Mouse (Mus musculus) myocyte (in vitro differentiated cells): ENCODE measurements around the gene Slc35b1. TPM values are rescaled to one million over a fixed set of nuclear protein-coding genes. Genes with fewer than 3 reads are reported as not detected.

Source experiments
- H3K27me3 ChIP-seq: one replicate; pipeline ENCODE4 v1.6.1; 2011; ENCODE audit not compliant: control insufficient read depth, insufficient read depth, insufficient read length
- H3K36me3 ChIP-seq: one replicate; pipeline ENCODE4 v1.6.1; 2011; ENCODE audit not compliant: control insufficient read depth, insufficient read depth
- H3K4me2 ChIP-seq: one replicate; pipeline ENCODE4 v1.6.1; 2011; ENCODE audit warnings: low read depth, control low read depth
- H3K4me3 ChIP-seq: one replicate; pipeline ENCODE4 v1.5.1; 2011; ENCODE audit warnings: mild to moderate bottlenecking, control low read depth, moderate library complexity
- H3K79me2 ChIP-seq: one replicate; pipeline ENCODE4 v1.6.1; 2011; ENCODE audit not compliant: control insufficient read depth, insufficient read depth
- H3ac ChIP-seq: one replicate; pipeline ENCODE4 v1.6.1; 2011; ENCODE audit not compliant: control insufficient read depth, insufficient read length
- CEBPB ChIP-seq: IDR thresholded peaks from 2 replicates; pipeline ENCODE4 v1.6.1; 2011; ENCODE audit warnings: mild to moderate bottlenecking, moderate library complexity; ENCODE audit not compliant: poor library complexity, insufficient read depth, severe bottlenecking
- E2F4 ChIP-seq: IDR thresholded peaks from one replicate; pipeline ENCODE4 v1.6.1; 2011; ENCODE audit warnings: mild to moderate bottlenecking, control low read depth, moderate library complexity; ENCODE audit not compliant: insufficient read depth
- MAX ChIP-seq: IDR thresholded peaks from one replicate; pipeline ENCODE4 v1.6.1; 2011; ENCODE audit warnings: low read depth, mild to moderate bottlenecking, control low read depth
- MYOD1 ChIP-seq, 3 experiments: IDR thresholded peaks; one replicate each; pipeline ENCODE4 v1.6.1; 2011; ENCODE audit warnings: control low read depth in 2 of 3, low read depth in 2 of 3, mild to moderate bottlenecking in 2 of 3, moderate library complexity in 1 of 3; ENCODE audit not compliant: insufficient read length in 2 of 3, control insufficient read depth in 1 of 3
- MYOG ChIP-seq, 3 experiments: IDR thresholded peaks; one replicate each; pipeline ENCODE4 v1.6.1; 2011; ENCODE audit warnings: control low read depth in 2 of 3, low read depth in 2 of 3, mild to moderate bottlenecking in 2 of 3; ENCODE audit not compliant: insufficient read length in 2 of 3, control insufficient read depth in 1 of 3, insufficient read depth in 1 of 3
- POLR2A ChIP-seq: IDR thresholded peaks from one replicate; pipeline ENCODE4 v1.6.1; 2011; ENCODE audit warnings: low read depth, mild to moderate bottlenecking, control low read depth, moderate library complexity; ENCODE audit not compliant: insufficient read length
- POLR2AphosphoS2 ChIP-seq: IDR thresholded peaks from one replicate; pipeline ENCODE4 v1.6.1; 2011; ENCODE audit warnings: low read depth, control low read depth; ENCODE audit not compliant: insufficient read length
- REST ChIP-seq: IDR thresholded peaks from one replicate; pipeline ENCODE4 v1.6.1; 2011; ENCODE audit warnings: mild to moderate bottlenecking, control low read depth, moderate library complexity; ENCODE audit not compliant: insufficient read depth, insufficient read length
- SRF ChIP-seq: IDR thresholded peaks from one replicate; pipeline ENCODE4 v1.6.1; 2011; ENCODE audit warnings: low read depth; ENCODE audit not compliant: control insufficient read depth, insufficient read length
- TCF12 ChIP-seq: IDR thresholded peaks from one replicate; pipeline ENCODE4 v1.6.1; 2011; ENCODE audit warnings: mild to moderate bottlenecking, control low read depth; ENCODE audit not compliant: poor library complexity, insufficient read depth, severe bottlenecking
- TCF3 ChIP-seq: IDR thresholded peaks from one replicate; pipeline ENCODE4 v1.6.1; 2011; ENCODE audit warnings: low read depth, control low read depth; ENCODE audit not compliant: insufficient read length
- USF1 ChIP-seq: IDR thresholded peaks from one replicate; pipeline ENCODE4 v1.6.1; 2011; ENCODE audit warnings: low read depth, mild to moderate bottlenecking, control low read depth, moderate library complexity
- polyA plus RNA-seq: library from polyadenylated mRNA; unstranded; fragments of >200 nt; fragmentation: generic; extraction: Trizol; gene quantifications from one replicate; pipeline ENCODE4 v1.2.1, GENCODE M21; 2012; ENCODE audit warnings: missing spikeins

Gene Slc35b1
- polyA plus RNA-seq, 1 experiment: 66.7 TPM

DNA sequence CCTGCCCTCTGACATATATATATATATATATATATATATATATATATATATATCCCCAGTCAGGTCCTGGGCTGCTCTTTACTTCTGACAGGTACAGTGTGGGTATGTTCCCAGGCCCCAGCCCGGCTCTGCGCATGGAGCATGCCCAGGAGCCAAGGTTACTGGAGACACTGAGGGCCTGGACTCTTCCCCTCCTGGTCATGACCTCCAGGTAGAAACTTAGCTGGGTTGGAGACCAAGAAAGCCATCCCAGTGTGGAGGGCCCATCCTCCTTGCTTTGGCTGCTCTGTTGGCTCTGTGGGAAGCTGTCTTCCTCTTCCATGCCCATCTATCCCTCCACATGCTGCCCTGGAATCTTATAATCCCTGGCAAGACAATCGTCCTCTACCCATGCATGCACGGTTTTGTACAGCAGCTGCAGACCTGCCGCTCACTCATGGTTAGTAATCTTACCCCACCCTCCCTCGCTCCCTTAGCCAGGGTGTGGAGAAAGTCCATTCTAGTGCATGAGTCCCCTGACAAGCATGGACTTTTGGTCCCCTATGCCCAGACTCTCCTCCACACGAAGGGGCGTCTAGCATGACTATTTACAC, 16.2 kb upstream of the Slc35b1 start:
- H3K79me2 ChIP-seq: no peaks in the 10 kb centered on the region
- H3K4me3 ChIP-seq: no peak overlapping the region
- peaks cover 8% of the 10 kb centered on the region for H3K36me3 ChIP-seq
- peak overlapping the region; percentile 48 for H3K4me2 ChIP-seq
- no peaks in the 10 kb centered on the region for H3K27me3 ChIP-seq
- no peak overlapping the region for H3ac ChIP-seq
- no peak for TF ChIP-seq POLR2A
- TF ChIP-seq TCF12: peak; percentile 35
- TF ChIP-seq POLR2AphosphoS2: no peak
- TF ChIP-seq MAX: no peak
- peak in 2 of 3 experiments; percentile 18 to 81 for TF ChIP-seq MYOG (IDR thresholded peaks at IDR 0.05; ENCODE audit: control insufficient read depth in 1 of 3, insufficient read depth in 1 of 3, insufficient read length in 2 of 3, low read depth in 2 of 3)
- TF ChIP-seq REST: no peak
- no peak for TF ChIP-seq TCF3
- no peak for TF ChIP-seq SRF
- no peak for TF ChIP-seq CEBPB
- peak; percentile 33 to 80 (median 58) for TF ChIP-seq MYOD1 (IDR thresholded peaks at IDR 0.05; ENCODE audit: control insufficient read depth in 1 of 3, insufficient read length in 2 of 3, low read depth in 2 of 3)
- TF ChIP-seq E2F4: no peak
- TF ChIP-seq USF1: no peak

DNA sequence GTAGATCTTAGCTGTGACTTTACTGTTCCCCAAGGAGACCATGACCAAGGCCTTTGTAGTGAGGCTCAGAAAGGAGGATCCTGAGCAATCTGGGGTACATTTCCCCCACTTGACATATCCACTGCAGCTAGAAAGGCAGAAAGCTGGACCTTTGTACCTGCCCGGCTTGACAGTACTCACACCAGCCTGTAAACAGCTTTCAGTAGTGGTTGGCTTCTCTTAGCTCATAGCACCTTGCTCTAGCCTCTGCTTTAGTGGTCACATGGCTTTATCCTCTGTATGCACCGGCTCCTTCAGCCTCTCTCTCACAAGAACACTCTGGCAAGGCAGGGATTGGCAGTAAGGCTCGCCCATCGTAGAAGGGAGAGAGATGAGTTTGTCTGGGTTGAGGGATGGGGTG, 15.6 kb upstream of the Slc35b1 start:
- Histone ChIP-seq H3ac (no peak overlapping the region), H3K4me3 (no peak overlapping the region), H3K27me3 (no peaks in the 10 kb centered on the region), H3K79me2 (no peaks in the 10 kb centered on the region), H3K36me3 (peaks cover 8% of the 10 kb centered on the region), H3K4me2 (peak overlapping the region; percentile 48)
- peak in 1 of 3 experiments; percentile 32 for TF ChIP-seq MYOD1 (IDR thresholded peaks at IDR 0.05; ENCODE audit: control insufficient read depth in 1 of 3, insufficient read length in 2 of 3, low read depth in 2 of 3)
- TF ChIP-seq POLR2A: no peak

GRCm38 (mm10) chr11:95369964-95370890, 14.3 kb upstream of the Slc35b1 start:
- no peak for TF ChIP-seq USF1
- peak; percentile 96 for TF ChIP-seq CEBPB
- no peak for TF ChIP-seq SRF
- TF ChIP-seq MYOG (IDR thresholded peaks at IDR 0.05; ENCODE audit: control insufficient read depth in 1 of 3, insufficient read depth in 1 of 3, insufficient read length in 2 of 3, low read depth in 2 of 3): peak; percentile 98 to 99 (median 99)
- peak; percentile 0 for TF ChIP-seq MAX
- peak; percentile 47 for TF ChIP-seq POLR2A
- no peak for TF ChIP-seq POLR2AphosphoS2
- peak; percentile 96 for TF ChIP-seq TCF3
- TF ChIP-seq TCF12: peak; percentile 94
- no peak for TF ChIP-seq E2F4
- TF ChIP-seq REST: no peak
- peak; percentile 95 to 100 (median 100) for TF ChIP-seq MYOD1 (IDR thresholded peaks at IDR 0.05; ENCODE audit: control insufficient read depth in 1 of 3, insufficient read length in 2 of 3, low read depth in 2 of 3)
- Histone ChIP-seq H3K27me3 (no peaks in the 10 kb centered on the region), H3K79me2 (no peaks in the 10 kb centered on the region), H3ac (no peak overlapping the region), H3K4me3 (no peak overlapping the region), H3K36me3 (no peaks in the 10 kb centered on the region), H3K4me2 (peak overlapping the region; percentile 48)

DNA sequence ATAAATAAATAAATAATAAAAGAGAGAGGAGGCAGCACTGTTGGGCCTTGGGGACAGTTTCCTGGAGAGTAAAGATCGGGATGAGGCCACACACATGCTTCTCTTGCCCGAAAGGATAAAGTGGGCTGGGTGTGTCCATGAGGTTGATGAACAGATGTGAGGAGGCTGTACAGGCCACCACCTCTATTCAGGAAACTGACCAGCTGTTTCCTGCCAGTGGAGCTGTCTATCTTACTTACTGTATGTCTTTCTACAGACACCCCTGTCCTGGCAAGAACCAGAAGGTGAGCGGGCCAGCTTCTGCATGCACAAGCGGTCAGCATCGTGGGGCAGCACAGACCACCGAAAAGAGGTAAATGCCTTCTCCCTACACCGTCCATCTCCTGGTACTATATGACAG, 13.3 kb upstream of the Slc35b1 start:
- H3ac ChIP-seq: no peak overlapping the region
- H3K79me2 ChIP-seq: no peaks in the 10 kb centered on the region
- no peaks in the 10 kb centered on the region for H3K27me3 ChIP-seq
- no peaks in the 10 kb centered on the region for H3K36me3 ChIP-seq
- TF ChIP-seq POLR2AphosphoS2 (no peak), REST (no peak), MYOD1 (IDR thresholded peaks at IDR 0.05; ENCODE audit: control insufficient read depth in 1 of 3, insufficient read length in 2 of 3, low read depth in 2 of 3) (peak in 2 of 3 experiments; percentile 53 to 58), MYOG (IDR thresholded peaks at IDR 0.05; ENCODE audit: control insufficient read depth in 1 of 3, insufficient read depth in 1 of 3, insufficient read length in 2 of 3, low read depth in 2 of 3) (peak in 1 of 3 experiments; percentile 69), TCF12 (peak; percentile 75)
- no peak overlapping the region for H3K4me3 ChIP-seq
- peak overlapping the region; percentile 7 for H3K4me2 ChIP-seq

DNA sequence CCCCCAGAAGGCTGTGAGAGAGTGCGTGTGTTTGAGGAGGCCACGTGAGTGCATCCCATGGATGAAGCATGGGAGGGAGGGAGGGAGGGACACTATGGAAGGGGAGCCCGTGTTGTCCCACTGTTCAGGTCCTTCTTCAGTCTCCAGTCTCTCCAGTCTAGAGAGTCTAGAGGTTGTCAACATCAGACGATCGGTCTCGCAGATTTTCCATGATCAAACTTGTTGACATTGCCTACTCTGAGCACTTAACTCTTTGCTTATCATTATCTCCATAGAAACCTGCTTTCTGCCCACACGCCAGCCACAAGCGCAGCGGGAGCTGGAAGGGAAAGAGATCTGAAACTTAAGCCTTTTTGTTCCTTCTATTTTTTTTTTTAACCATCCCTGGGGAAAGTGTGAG, 5.6 kb upstream of the Slc35b1 start:
- Histone ChIP-seq H3K36me3 (peaks cover 14% of the 10 kb centered on the region), H3ac (no peak overlapping the region), H3K79me2 (no peaks in the 10 kb centered on the region), H3K27me3 (no peaks in the 10 kb centered on the region), H3K4me2 (peak overlapping the region; percentile 56), H3K4me3 (no peak overlapping the region)
- TF ChIP-seq SRF (no peak), MYOG (IDR thresholded peaks at IDR 0.05; ENCODE audit: control insufficient read depth in 1 of 3, insufficient read depth in 1 of 3, insufficient read length in 2 of 3, low read depth in 2 of 3) (no peak), TCF3 (no peak), E2F4 (no peak), TCF12 (no peak), USF1 (no peak), POLR2AphosphoS2 (no peak)
